Mouse (Mus musculus) yolk sac, embryonic 10.5 days (tissue): Measurements from ENCODE around the gene Uvrag.

Source experiments
- DNase-seq: peaks from one replicate; pipeline ENCODE4 v3.0.0-alpha.2; 2017; ENCODE audit warnings: low spot score

Uvrag gene

GRCm38 (mm10) chr7:99164873-99165410 is 24.0 kb upstream of the Uvrag start:
- no peak for DNase-seq

GRCm38 (mm10) chr7:99162462-99162861 is 21.5 kb upstream of the Uvrag start:
- no peak for DNase-seq

GRCm38 (mm10) chr7:99161961-99162360 is 21.0 kb upstream of the Uvrag start:
- no peak for DNase-seq

GRCm38 (mm10) chr7:99161529-99161928 is 20.6 kb upstream of the Uvrag start:
- DNase-seq, result peak; percentile 91

GRCm38 (mm10) chr7:99160995-99161394 is 20.1 kb upstream of the Uvrag start:
- DNase-seq, result no peak

GRCm38 (mm10) chr7:99159446-99159845 is 18.5 kb upstream of the Uvrag start:
- DNase-seq, result no peak

- no peak for DNase-seq
Observed at GRCm38 (mm10) chr7:99158904-99159303, 18.0 kb upstream of the Uvrag start.

- no peak for DNase-seq
Observed at GRCm38 (mm10) chr7:99158011-99158410, 17.1 kb upstream of the Uvrag start.

GRCm38 (mm10) chr7:99156737-99157136 is 15.8 kb upstream of the Uvrag start:
- no peak for DNase-seq

GRCm38 (mm10) chr7:99155311-99156289 is 14.7 kb upstream of the Uvrag start:
- DNase-seq, result peak; percentile 90

GRCm38 (mm10) chr7:99154648-99155151 is 13.8 kb upstream of the Uvrag start:
- DNase-seq, result no peak

GRCm38 (mm10) chr7:99153686-99154202 is 12.8 kb upstream of the Uvrag start:
- DNase-seq, result no peak

- no peak for DNase-seq
Observed at GRCm38 (mm10) chr7:99152756-99153155, 11.8 kb upstream of the Uvrag start.

GRCm38 (mm10) chr7:99151342-99151741 is 10.4 kb upstream of the Uvrag start:
- peak; percentile 89 for DNase-seq

- no peak for DNase-seq
Observed at GRCm38 (mm10) chr7:99149017-99149416, 8.1 kb upstream of the Uvrag start.

- DNase-seq, result no peak
Observed at GRCm38 (mm10) chr7:99147494-99147893, 6.6 kb upstream of the Uvrag start.

- DNase-seq, result no peak
Observed at GRCm38 (mm10) chr7:99146906-99147305, 6.0 kb upstream of the Uvrag start.

GRCm38 (mm10) chr7:99146011-99146410 is 5.1 kb upstream of the Uvrag start:
- DNase-seq, result peak; percentile 78

GRCm38 (mm10) chr7:99144616-99145015 is 3.7 kb upstream of the Uvrag start:
- DNase-seq, result no peak

GRCm38 (mm10) chr7:99143244-99143643 is 2.3 kb upstream of the Uvrag start:
- no peak for DNase-seq

GRCm38 (mm10) chr7:99141919-99142606 is 1.1 kb upstream of the Uvrag start:
- DNase-seq, result no peak

GRCm38 (mm10) chr7:99140511-99140910 is 430 bp downstream of the Uvrag start:
- DNase-seq, result no peak
